Mouse (Mus musculus) intestine, embryonic 14.5 days (tissue): ENCODE data around the gene Tmprss2. TPM values are rescaled to one million over a fixed set of nuclear protein-coding genes. Genes with fewer than 3 reads are reported as not detected.

Experiments used
- ATAC-seq: fragments of 200-750 bp; cut with Nextera tagmentation; replicated peaks from 2 replicates; pipeline ENCODE4 v1.8.0; 2017; ENCODE audit warnings: low read depth, moderate number of reproducible peaks, moderate TSS enrichment, moderate library complexity; ENCODE audit not compliant: low FRiP score, low TSS enrichment
- DNase-seq: peaks from one replicate; pipeline ENCODE4 v3.0.0-alpha.2; 2018; ENCODE audit warnings: low spot score
- H3K27ac ChIP-seq: fragments of 300-500 bp; sonication (generic); 2 replicates; pipeline ENCODE4 v1.5.1; 2014; ENCODE audit warnings: low read depth, mild to moderate bottlenecking, control low read depth
- H3K27me3 ChIP-seq: fragments of 300-500 bp; sonication (generic); replicated peaks from 2 replicates; pipeline ENCODE4 v1.6.1; 2014; ENCODE audit warnings: low read length, control low read depth; ENCODE audit not compliant: control insufficient read depth, insufficient read depth
- H3K36me3 ChIP-seq: fragments of 300-500 bp; sonication (generic); 2 replicates; pipeline ENCODE4 v1.6.1; 2014; ENCODE audit warnings: low read length, control low read depth; ENCODE audit not compliant: control insufficient read depth, insufficient read depth
- H3K4me1 ChIP-seq: fragments of 300-500 bp; sonication (generic); replicated peaks from 2 replicates; pipeline ENCODE4 v1.6.1; 2014; ENCODE audit warnings: low read length, control low read depth, mixed read lengths; ENCODE audit not compliant: control insufficient read depth, insufficient read depth
- H3K4me2 ChIP-seq: fragments of 300-500 bp; sonication (generic); 2 replicates; pipeline ENCODE4 v1.6.1; 2014; ENCODE audit warnings: low read length
- H3K4me3 ChIP-seq: fragments of 300-500 bp; sonication (generic); 2 replicates; pipeline ENCODE4 v1.5.1; 2014; ENCODE audit warnings: low read depth, low read length, control low read depth, mixed read lengths
- H3K9ac ChIP-seq: fragments of 300-500 bp; sonication (generic); 2 replicates; pipeline ENCODE4 v1.6.1; 2014; ENCODE audit warnings: mild to moderate bottlenecking, low read length
- H3K9me3 ChIP-seq: fragments of 300-500 bp; sonication (generic); 2 replicates; pipeline ENCODE4 v1.6.1; 2016; ENCODE audit warnings: low read length, control low read depth; ENCODE audit not compliant: control insufficient read depth
- WGBS: fragments of 180-500 bp; shearing (Covaris S2); extraction: QIAGEN DNeasy Blood & Tissue Kit; methylation state at CpG from one replicate; pipeline ENCODE4 v1.1.7; 2014; 5-methylcytosine and 5-hydroxymethylcytosine counted together
- polyA plus RNA-seq: library from polyadenylated mRNA; unstranded; fragments of >200 nt; fragmentation: Nextera tagmentation; extraction: Ambion mirVana; gene quantifications from 2 replicates; pipeline ENCODE4 v1.2.1, GENCODE M21; 2014

The Tmprss2 gene
- polyA plus RNA-seq, 1 experiment from 2014 or later = 25.5 TPM

GRCm38 (mm10) chr16:97622383-97622889, 11.4 kb upstream of the Tmprss2 start:
- no peak overlapping the region for H3K9ac ChIP-seq
- H3K4me1 ChIP-seq = no peaks in the 10 kb centered on the region
- H3K36me3 ChIP-seq = no peaks in the 10 kb centered on the region
- no peak overlapping the region for H3K4me2 ChIP-seq
- H3K27ac ChIP-seq = no peak overlapping the region
- 42% methylated on average over 2 of the region's 2 CpGs for WGBS
- DNase-seq = no peak
- H3K27me3 ChIP-seq = no peaks in the 10 kb centered on the region
- ATAC-seq = no peak
- H3K4me3 ChIP-seq = no peak overlapping the region
- no peaks in the 10 kb centered on the region for H3K9me3 ChIP-seq

DNA sequence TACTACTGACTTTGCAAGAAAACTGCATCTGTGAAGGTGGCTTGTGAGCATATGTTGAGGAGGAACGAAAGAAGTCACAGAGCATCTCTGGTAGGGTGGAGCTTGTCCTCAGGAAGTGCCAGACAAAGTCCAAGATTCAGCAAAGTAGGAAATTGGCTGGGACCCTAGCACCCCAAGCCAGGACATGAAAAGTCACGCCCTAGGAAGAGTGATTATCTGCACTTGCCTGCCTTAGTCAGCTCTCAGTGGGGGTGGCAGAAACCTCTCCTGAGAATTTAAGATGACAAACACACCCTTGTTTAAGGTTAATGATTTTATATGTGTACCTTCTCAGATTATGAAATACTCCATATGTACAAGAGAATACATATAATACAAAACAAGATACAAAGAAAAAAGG, 7.3 kb upstream of the Tmprss2 start:
- no peak overlapping the region for H3K27ac ChIP-seq
- no peaks in the 10 kb centered on the region for H3K4me1 ChIP-seq
- H3K9me3 ChIP-seq = no peaks in the 10 kb centered on the region
- no peaks in the 10 kb centered on the region for H3K27me3 ChIP-seq
- no peaks in the 10 kb centered on the region for H3K36me3 ChIP-seq
- H3K4me3 ChIP-seq = no peak overlapping the region
- WGBS = 62% methylated on average over 2 of the region's 2 CpGs
- H3K4me2 ChIP-seq = no peak overlapping the region
- H3K9ac ChIP-seq = no peak overlapping the region
- no peak for ATAC-seq
- DNase-seq = no peak

GRCm38 (mm10) chr16:97612009-97612408, 1.0 kb upstream of the Tmprss2 start:
- DNase-seq = no peak
- ATAC-seq = no peak
- H3K9ac ChIP-seq = no peak overlapping the region
- no peak overlapping the region for H3K4me3 ChIP-seq
- no peaks in the 10 kb centered on the region for H3K9me3 ChIP-seq
- 0 out of 2 replicates have a peak, but pooled peaks cover 5% of the 10 kb centered on the region for H3K4me1 ChIP-seq
- no peaks in the 10 kb centered on the region for H3K36me3 ChIP-seq
- WGBS = 39% methylated on average over 4 of the region's 4 CpGs
- peaks cover 34% of the 10 kb centered on the region for H3K27me3 ChIP-seq
- no peak overlapping the region for H3K27ac ChIP-seq
- H3K4me2 ChIP-seq = no peak overlapping the region

DNA sequence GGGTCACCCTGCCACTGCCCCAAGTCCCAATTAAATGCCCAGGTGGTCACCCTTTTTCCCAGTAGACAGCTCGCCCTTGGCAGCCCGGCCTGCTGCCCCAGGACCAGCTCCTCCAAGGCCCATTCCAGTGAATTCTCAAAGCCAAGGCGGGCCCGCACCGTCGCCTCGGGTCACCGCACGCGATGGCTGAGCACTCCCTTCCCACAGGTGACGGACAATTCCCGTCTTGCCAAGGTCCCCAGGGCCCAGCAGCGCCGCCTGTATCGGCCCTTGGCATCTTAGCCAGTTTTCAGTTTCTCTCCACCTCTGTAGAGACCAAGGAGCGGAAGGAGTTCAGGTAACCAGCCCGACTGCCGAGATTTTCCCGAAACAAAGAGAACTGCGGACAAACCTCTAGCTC, 749 bp downstream of the Tmprss2 start:
- Histone ChIP-seq H3K4me3 (peak overlapping the region; percentile 41), H3K27ac (no peak overlapping the region; the same call in 1 of the 2 replicates), H3K36me3 (no peaks in the 10 kb centered on the region), H3K4me2 (peak overlapping the region; percentile 53), H3K9ac (peak overlapping the region; percentile 39), H3K4me1 (0 out of 2 replicates have a peak, but pooled peaks cover 5% of the 10 kb centered on the region), H3K27me3 (peaks cover 34% of the 10 kb centered on the region), H3K9me3 (no peaks in the 10 kb centered on the region)
- DNase-seq (peak; percentile 72), ATAC-seq (no peak)
- 6% methylated on average over 20 of the region's 20 CpGs for WGBS

- no peak overlapping the region for H3K27ac ChIP-seq
- H3K4me3 ChIP-seq = peak overlapping the region; percentile 41
- DNase-seq = no peak
- 0 out of 2 replicates have a peak, but pooled peaks cover 5% of the 10 kb centered on the region for H3K4me1 ChIP-seq
- no peak overlapping the region for H3K9ac ChIP-seq
- H3K4me2 ChIP-seq = peak overlapping the region; percentile 53
- peaks cover 34% of the 10 kb centered on the region for H3K27me3 ChIP-seq
- no peaks in the 10 kb centered on the region for H3K36me3 ChIP-seq
- 0 out of 2 replicates have a peak, but pooled peaks have one; percentile 24 for ATAC-seq
- no peaks in the 10 kb centered on the region for H3K9me3 ChIP-seq
- 64% methylated on average over 2 of the region's 2 CpGs for WGBS
These were observed 1.3 kb downstream of the Tmprss2 start for GRCm38 (mm10) chr16:97609676-97610075.

GRCm38 (mm10) chr16:97607956-97608355, 3.0 kb downstream of the Tmprss2 start:
- H3K27ac ChIP-seq = no peak overlapping the region
- 95% methylated on average over 1 of the region's 1 CpGs for WGBS
- no peak for DNase-seq

GRCm38 (mm10) chr16:97606829-97607228, 4.2 kb downstream of the Tmprss2 start:
- Histone ChIP-seq H3K4me3 (no peak overlapping the region), H3K27ac (no peak overlapping the region), H3K4me1 (0 out of 2 replicates have a peak, but pooled peaks cover 5% of the 10 kb centered on the region), H3K36me3 (no peaks in the 10 kb centered on the region), H3K4me2 (no peak overlapping the region; the same call in 1 of the 2 replicates), H3K9me3 (no peaks in the 10 kb centered on the region), H3K9ac (no peak overlapping the region), H3K27me3 (peaks cover 31% of the 10 kb centered on the region)
- DNase-seq (no peak), ATAC-seq (no peak)
- WGBS = 70% methylated on average over 2 of the region's 2 CpGs

More at GRCm38 (mm10) chr16:97607956-97608355, 3.0 kb downstream of the Tmprss2 start:
- no peaks in the 10 kb centered on the region for H3K36me3 ChIP-seq
- H3K27me3 ChIP-seq = peaks cover 34% of the 10 kb centered on the region
- 0 out of 2 replicates have a peak, but pooled peaks cover 5% of the 10 kb centered on the region for H3K4me1 ChIP-seq
- no peak overlapping the region for H3K4me2 ChIP-seq
- H3K9me3 ChIP-seq = no peaks in the 10 kb centered on the region
- ATAC-seq = no peak
- H3K4me3 ChIP-seq = no peak overlapping the region
- no peak overlapping the region for H3K9ac ChIP-seq

DNA sequence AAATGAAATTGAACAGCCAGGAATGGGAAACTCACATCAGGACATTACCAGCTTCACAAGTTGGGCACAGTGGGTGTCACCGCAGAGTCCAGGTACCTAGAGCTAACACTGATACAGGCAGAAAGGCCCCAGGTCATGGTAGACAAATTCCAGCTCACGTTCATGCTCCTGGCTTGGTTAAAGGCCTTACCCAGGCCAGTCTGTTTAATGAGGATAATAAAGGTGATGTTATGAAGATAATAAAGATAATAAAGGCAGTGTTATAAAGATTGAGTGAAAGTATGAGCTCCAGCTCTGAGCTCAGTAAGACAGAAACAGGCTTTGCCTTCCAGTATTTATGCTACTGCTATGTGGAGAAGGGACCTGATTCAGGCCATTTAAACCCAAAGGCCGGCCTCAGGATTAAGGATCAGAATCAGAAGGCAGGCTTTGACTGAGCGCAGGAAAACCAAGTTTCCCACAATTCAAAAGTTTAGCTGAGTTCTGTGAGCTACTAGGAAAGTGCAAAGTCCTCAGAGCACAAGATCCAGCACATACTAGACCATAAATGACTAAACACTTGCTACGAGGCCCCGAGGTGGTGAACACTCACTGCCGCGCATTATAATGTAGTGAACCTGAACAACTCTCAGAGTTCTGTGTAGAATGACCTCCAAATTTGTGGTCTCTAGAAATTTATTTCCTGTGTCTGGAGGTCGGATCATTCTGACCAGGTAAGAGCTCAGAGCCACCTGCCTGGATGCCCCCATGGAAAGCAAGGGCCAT, 4.9 kb downstream of the Tmprss2 start:
- Histone ChIP-seq H3K4me3 (no peak overlapping the region), H3K27me3 (peaks cover 24% of the 10 kb centered on the region), H3K4me1 (0 out of 2 replicates have a peak, but pooled peaks cover 5% of the 10 kb centered on the region), H3K36me3 (no peaks in the 10 kb centered on the region), H3K27ac (no peak overlapping the region), H3K4me2 (no peak overlapping the region; the same call in 1 of the 2 replicates), H3K9ac (no peak overlapping the region), H3K9me3 (no peaks in the 10 kb centered on the region)
- WGBS = 74% methylated on average over 9 of the region's 9 CpGs
- DNase-seq = peak; percentile 57
- ATAC-seq = no peak; the same call in 1 of the 2 replicates
